Mouse (Mus musculus) CH12.LX (cell line): ENCODE data around the gene Anp32e. TPM values are rescaled to one million over a fixed set of nuclear protein-coding genes. Genes with fewer than 3 reads are reported as not detected.

Experiments used
- DNase-seq: peaks from one replicate; pipeline ENCODE4 v3.0.0-alpha.2; 2013; ENCODE audit errors: extremely low read depth
- H3K27ac ChIP-seq: 2 replicates; pipeline ENCODE4 v1.5.1; 2012; ENCODE audit warnings: low read depth, mild to moderate bottlenecking, control low read depth, moderate library complexity; ENCODE audit not compliant: insufficient read depth
- H3K27me3 ChIP-seq: replicated peaks from 2 replicates; pipeline ENCODE3; 2012; ENCODE audit warnings: inconsistent platforms
- H3K36me3 ChIP-seq, 2 experiments: replicated peaks in 1 of 2; 2 replicates each; pipeline versions ENCODE3 to v1.6.1; 2012; ENCODE audit warnings: inconsistent platforms in 1 of 2, low read length in 1 of 2, mild to moderate bottlenecking in 1 of 2, mixed read lengths in 1 of 2, moderate library complexity in 1 of 2; ENCODE audit not compliant: control insufficient read depth in 1 of 2, insufficient read depth in 1 of 2
- H3K4me1 ChIP-seq, 2 experiments: 2 replicates each; pipeline ENCODE4 v1.6.1; 2012; ENCODE audit warnings: inconsistent platforms in 1 of 2, moderate library complexity in 1 of 2; ENCODE audit not compliant: insufficient read depth in 2 of 2, control insufficient read depth in 1 of 2
- H3K4me2 ChIP-seq: 2 replicates; pipeline ENCODE4 v1.6.1; 2012; ENCODE audit warnings: low read depth, mild to moderate bottlenecking, control low read depth; ENCODE audit not compliant: poor library complexity, insufficient read depth, severe bottlenecking
- H3K4me3 ChIP-seq, 3 experiments: fragments of 150-350 bp in 1 of 3; sonication (generic) in 1 of 3; replicated peaks in 1 of 3; 2 replicates each; pipeline versions ENCODE3 to v1.5.1; 2011 to 2012; ENCODE audit warnings: low read depth in 2 of 3, low read length in 2 of 3, mild to moderate bottlenecking in 2 of 3, moderate library complexity in 2 of 3, control low read depth in 1 of 3, improper control_type of control experiment in 1 of 3, inconsistent platforms in 1 of 3, mixed read lengths in 1 of 3; ENCODE audit not compliant: poor library complexity in 1 of 3
- H3K79me2 ChIP-seq: replicated peaks from 2 replicates; pipeline ENCODE4 v1.6.1; 2012; ENCODE audit warnings: mild to moderate bottlenecking, moderate library complexity; ENCODE audit not compliant: control insufficient read depth, poor library complexity, insufficient read depth, severe bottlenecking; ENCODE audit errors: extremely low read depth
- H3K9ac ChIP-seq: 2 replicates; pipeline ENCODE4 v1.6.1; 2012; ENCODE audit warnings: low read depth, mild to moderate bottlenecking, control low read depth, moderate library complexity; ENCODE audit not compliant: insufficient read depth
- H3K9me3 ChIP-seq: replicated peaks from 2 replicates; pipeline ENCODE3; 2012; ENCODE audit warnings: low read length, inconsistent platforms, mixed read lengths
- BHLHE40 ChIP-seq: IDR thresholded peaks from 2 replicates; pipeline ENCODE4 v1.6.1; 2011; ENCODE audit warnings: mild to moderate bottlenecking, low read depth, low read length, improper control_type of control experiment
- CHD2 ChIP-seq: IDR thresholded peaks from 2 replicates; pipeline ENCODE4 v1.6.1; 2011; ENCODE audit warnings: low read length, improper control_type of control experiment
- ELF1 ChIP-seq: IDR thresholded peaks from 2 replicates; pipeline ENCODE4 v1.6.1; 2014; ENCODE audit warnings: low read depth, mild to moderate bottlenecking, inconsistent platforms, low read length, improper control_type of control experiment
- EP300 ChIP-seq: IDR thresholded peaks from 2 replicates; pipeline ENCODE4 v1.6.1; 2011; ENCODE audit warnings: low read length, improper control_type of control experiment
- HCFC1 ChIP-seq: IDR thresholded peaks from 2 replicates; pipeline ENCODE4 v1.6.1; 2012; ENCODE audit warnings: low read depth, mild to moderate bottlenecking, inconsistent platforms, low read length, improper control_type of control experiment
- JUN ChIP-seq: IDR thresholded peaks from 2 replicates; pipeline ENCODE4 v1.6.1; 2011; ENCODE audit warnings: low read depth, mild to moderate bottlenecking, low read length, improper control_type of control experiment, moderate library complexity; ENCODE audit not compliant: insufficient read depth
- JUND ChIP-seq: conservative IDR thresholded peaks from 2 replicates; pipeline ENCODE4 v1.6.1; 2011; ENCODE audit warnings: low read depth, low read length, improper control_type of control experiment
- MAFK ChIP-seq: IDR thresholded peaks from 2 replicates; pipeline ENCODE4 v1.6.1; 2011; ENCODE audit warnings: low read length, improper control_type of control experiment; ENCODE audit not compliant: insufficient replicate concordance
- MAX ChIP-seq: IDR thresholded peaks from 2 replicates; pipeline ENCODE4 v1.6.1; 2011; ENCODE audit warnings: low read length, improper control_type of control experiment
- MAZ ChIP-seq: IDR thresholded peaks from 2 replicates; pipeline ENCODE4 v1.6.1; 2012; ENCODE audit warnings: low read depth, mild to moderate bottlenecking, inconsistent platforms, low read length, improper control_type of control experiment, moderate library complexity
- MEF2A ChIP-seq: IDR thresholded peaks from 2 replicates; pipeline ENCODE4 v1.6.1; 2014; ENCODE audit warnings: low read depth, mild to moderate bottlenecking, inconsistent platforms, low read length, improper control_type of control experiment, borderline replicate concordance
- MXI1 ChIP-seq: IDR thresholded peaks from 2 replicates; pipeline ENCODE4 v1.6.1; 2011; ENCODE audit warnings: mild to moderate bottlenecking, low read depth, low read length, improper control_type of control experiment
- MYC ChIP-seq: IDR thresholded peaks from 2 replicates; pipeline ENCODE4 v1.6.1; 2011; ENCODE audit warnings: low read depth, mild to moderate bottlenecking, improper control_type of control experiment, low read length
- NELFE ChIP-seq: IDR thresholded peaks from 2 replicates; pipeline ENCODE4 v1.6.1; 2011; ENCODE audit warnings: low read depth, low read length, improper control_type of control experiment
- PAX5 ChIP-seq: IDR thresholded peaks from 2 replicates; pipeline ENCODE4 v1.6.1; 2012; ENCODE audit warnings: low read length, inconsistent platforms, mixed read lengths
- POLR2A ChIP-seq: IDR thresholded peaks from 2 replicates; pipeline ENCODE4 v1.6.1; 2011; ENCODE audit warnings: low read depth, mild to moderate bottlenecking, improper control_type of control experiment, low read length
- POLR2AphosphoS2 ChIP-seq: IDR thresholded peaks from 2 replicates; pipeline ENCODE4 v1.6.1; 2011; ENCODE audit warnings: low read depth, low read length, improper control_type of control experiment
- RAD21 ChIP-seq: IDR thresholded peaks from 2 replicates; pipeline ENCODE4 v1.6.1; 2011; ENCODE audit warnings: low read depth, mild to moderate bottlenecking, low read length, improper control_type of control experiment, moderate library complexity
- RCOR1 ChIP-seq: conservative IDR thresholded peaks from 2 replicates; pipeline ENCODE4 v1.6.1; 2012; ENCODE audit warnings: low read depth, mild to moderate bottlenecking, inconsistent platforms, low read length, improper control_type of control experiment
- SIN3A ChIP-seq: IDR thresholded peaks from 2 replicates; pipeline ENCODE4 v1.6.1; 2012; ENCODE audit warnings: low read length, improper control_type of control experiment, inconsistent platforms
- SMC3 ChIP-seq: IDR thresholded peaks from 2 replicates; pipeline ENCODE4 v1.6.1; 2011; ENCODE audit warnings: low read depth, low read length, improper control_type of control experiment
- TBP ChIP-seq: conservative IDR thresholded peaks from 2 replicates; pipeline ENCODE4 v1.6.1; 2011; ENCODE audit warnings: low read depth, low read length, improper control_type of control experiment
- TCF12 ChIP-seq: IDR thresholded peaks from 2 replicates; pipeline ENCODE4 v1.6.1; 2014; ENCODE audit warnings: low read depth, mild to moderate bottlenecking, inconsistent platforms, low read length, improper control_type of control experiment
- UBTF ChIP-seq: IDR thresholded peaks from 2 replicates; pipeline ENCODE4 v1.6.1; 2012; ENCODE audit warnings: low read depth, mild to moderate bottlenecking, inconsistent platforms, low read length, improper control_type of control experiment, moderate library complexity
- USF1 ChIP-seq: IDR thresholded peaks from 2 replicates; pipeline ENCODE4 v1.6.1; 2014; ENCODE audit warnings: low read depth, mild to moderate bottlenecking, inconsistent platforms, low read length, improper control_type of control experiment
- USF2 ChIP-seq: conservative IDR thresholded peaks from 2 replicates; pipeline ENCODE4 v1.6.1; 2011; ENCODE audit warnings: low read depth, low read length, improper control_type of control experiment
- ZC3H11A ChIP-seq: IDR thresholded peaks from 2 replicates; pipeline ENCODE4 v1.6.1; 2012; ENCODE audit warnings: low read depth, mild to moderate bottlenecking, inconsistent platforms, low read length, improper control_type of control experiment
- ZKSCAN1 ChIP-seq: IDR thresholded peaks from 2 replicates; pipeline ENCODE4 v1.6.1; 2012; ENCODE audit warnings: low read depth, inconsistent platforms, low read length, improper control_type of control experiment, borderline replicate concordance
- ZMIZ1 ChIP-seq: IDR thresholded peaks from 2 replicates; pipeline ENCODE4 v1.6.1; 2012; ENCODE audit warnings: low read depth, mild to moderate bottlenecking, inconsistent platforms, low read length, improper control_type of control experiment
- dilution Hi-C: fragments of 300-500 bp; cut with MboI; formaldehyde crosslinking; loops from 2 replicates; pipeline ENCODE4 v1.14.3; 2020; ENCODE audit warnings: low sequenced_read_pairs; ENCODE audit not compliant: extremely low pct_unique_long_range_greater_than_20kb, extremely low pct_ligation_motif_present
- in situ Hi-C: fragments of 300-500 bp; cut with MboI; formaldehyde crosslinking; loops from 3 replicates; pipeline ENCODE4 v1.14.3; 2019; ENCODE audit warnings: low sequenced_read_pairs, low pct_ligation_motif_present, low pct_unique_long_range_greater_than_20kb, mixed read lengths
- polyA plus RNA-seq: library from polyadenylated mRNA; unstranded; fragments of >175 nt; gene quantifications from 2 replicates; pipeline ENCODE4 v1.2.1, GENCODE M21; 2012; ENCODE audit warnings: low read depth; ENCODE audit not compliant: insufficient read length
- total RNA-seq, 2 experiments: library from RNA; depleted of rRNA; stranded (reverse); fragments of 300-350 nt in 1 of 2; fragments of >200 nt in 1 of 2; gene quantifications; 2 replicates each; pipeline ENCODE4 v1.2.3; 2012 to 2014

Gene Anp32e
- total and polyA plus RNA-seq, 3 experiments, result 74.2 to 439 (median 85.2) TPM

- no peak for DNase-seq
- H3K36me3 ChIP-seq, result no peaks in the 10 kb centered on the region
- peaks cover 11 to 29% of the 10 kb centered on the region in 2 experiments for H3K4me1 ChIP-seq
- dilution Hi-C loops (no loop called here), in situ Hi-C loops (no loop called here)
- no peak overlapping the region for H3K27ac ChIP-seq
- H3K9me3 ChIP-seq, result peaks cover 8% of the 10 kb centered on the region
- TF ChIP-seq SIN3A (no peak), POLR2A (no peak), NELFE (no peak)
- no peaks in the 10 kb centered on the region for H3K27me3 ChIP-seq
- H3K9ac ChIP-seq, result no peak overlapping the region
- no peak overlapping the region for H3K4me3 ChIP-seq
- H3K4me2 ChIP-seq, result no peak overlapping the region
- no peaks in the 10 kb centered on the region for H3K79me2 ChIP-seq
Observed at GRCm38 (mm10) chr3:95982129-95982528, 53.1 kb downstream of the Anp32e start.

GRCm38 (mm10) chr3:95985209-95986000 lies 56.4 kb downstream of the Anp32e start:
- dilution Hi-C loops, result no loop called here
- Histone ChIP-seq H3K79me2 (no peaks in the 10 kb centered on the region), H3K4me1 (peaks cover 31 to 53% of the 10 kb centered on the region in 2 experiments), H3K9ac (peak overlapping the region; percentile 53), H3K9me3 (peaks cover 8% of the 10 kb centered on the region), H3K36me3 (peaks cover 13 to 20% of the 10 kb centered on the region in 2 experiments), H3K4me3 (peak overlapping the region; percentile 50 to 58 (median 53)), H3K27me3 (no peaks in the 10 kb centered on the region), H3K27ac (peak overlapping the region; percentile 91), H3K4me2 (peak overlapping the region; percentile 60)
- TF ChIP-seq RAD21, result no peak
- no peak; the same call in none of the 2 replicates for TF ChIP-seq NELFE
- no peak for TF ChIP-seq JUN
- TF ChIP-seq JUND, result no peak
- peak; percentile 51 for TF ChIP-seq ZMIZ1
- TF ChIP-seq MAZ, result 0 out of 2 replicates have a peak, but pooled peaks have one; percentile 18
- no peak for TF ChIP-seq USF1
- 0 out of 2 replicates have a peak, but pooled peaks have one; percentile 46 for TF ChIP-seq MXI1
- TF ChIP-seq SIN3A, result peak; percentile 51; the same call in 1 of the 2 replicates
- TF ChIP-seq BHLHE40, result peak; percentile 64
- peak; percentile 52 for TF ChIP-seq TCF12
- no peak for TF ChIP-seq HCFC1
- no peak for TF ChIP-seq ZKSCAN1
- TF ChIP-seq UBTF, result no peak
- no peak for TF ChIP-seq MYC
- peak; percentile 62; the same call in 1 of the 2 replicates for TF ChIP-seq POLR2AphosphoS2
- TF ChIP-seq PAX5, result no peak
- no peak for TF ChIP-seq ZC3H11A
- no peak for TF ChIP-seq MEF2A
- no peak for TF ChIP-seq USF2
- no peak for TF ChIP-seq EP300
- TF ChIP-seq MAX, result 0 out of 2 replicates have a peak, but pooled peaks have one; percentile 8
- TF ChIP-seq MAFK, result no peak
- TF ChIP-seq RCOR1, result no peak
- peak; percentile 71; the same call in 1 of the 2 replicates for TF ChIP-seq ELF1
- no peak for TF ChIP-seq SMC3
- TF ChIP-seq CHD2, result no peak
- peak; percentile 77; the same call in 1 of the 2 replicates for TF ChIP-seq TBP
- peak; percentile 69 for DNase-seq
- in situ Hi-C loops, result no loop called here
